Mouse (Mus musculus): Measurements from ENCODE around the gene Erp29. TPM values are rescaled to one million over a fixed set of nuclear protein-coding genes. Genes with fewer than 3 reads are reported as not detected.
"Not testable (repeated sequence)": the region's sequence is repeated elsewhere in the genome, so short reads cannot be mapped to it uniquely, and the experiment has no call there.

The Erp29 gene
- 100 to 1,000 TPM; 138 to 165 (median 145) TPM for total RNA-seq (2022)

GRCm38 (mm10) chr5:121452026-121452869 is at the start of gene Erp29:
TSS of gene Erp29 (minus strand) at chr5:121452506.
- peak; percentile 96 to 97 for DNase-seq (ENCODE audit: low spot score in 2 of 2)

GRCm38 (mm10) chr5:121501424-121501996 is 49.2 kb upstream of the Erp29 start:
- not testable (repeated sequence) for DNase-seq (ENCODE audit: low spot score in 2 of 2)

GRCm38 (mm10) chr5:121500719-121501118 is 48.4 kb upstream of the Erp29 start:
- no peak for DNase-seq (ENCODE audit: low spot score in 2 of 2)

DNA sequence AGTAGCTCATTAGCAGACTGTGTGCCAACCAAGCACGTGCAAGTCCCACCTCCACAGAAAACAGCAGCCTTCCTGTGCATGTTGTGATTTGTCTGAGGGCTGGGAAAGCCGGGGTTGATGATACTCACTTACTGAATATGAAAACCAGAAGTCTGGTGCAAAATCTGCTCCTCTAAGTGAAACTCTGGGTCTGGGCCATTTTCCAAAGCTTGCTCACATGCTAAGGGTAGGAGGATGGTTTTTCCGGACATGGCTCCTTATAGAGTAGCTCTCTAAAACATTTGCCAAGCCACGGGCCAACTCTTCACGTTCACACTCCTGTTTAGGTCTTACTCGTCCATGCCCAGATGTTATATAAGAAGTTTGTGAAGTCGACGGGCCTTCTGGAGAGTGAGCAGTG is 41.0 kb upstream of the Erp29 start:
- peak; percentile 56 to 60 for DNase-seq (ENCODE audit: low spot score in 2 of 2)

DNA sequence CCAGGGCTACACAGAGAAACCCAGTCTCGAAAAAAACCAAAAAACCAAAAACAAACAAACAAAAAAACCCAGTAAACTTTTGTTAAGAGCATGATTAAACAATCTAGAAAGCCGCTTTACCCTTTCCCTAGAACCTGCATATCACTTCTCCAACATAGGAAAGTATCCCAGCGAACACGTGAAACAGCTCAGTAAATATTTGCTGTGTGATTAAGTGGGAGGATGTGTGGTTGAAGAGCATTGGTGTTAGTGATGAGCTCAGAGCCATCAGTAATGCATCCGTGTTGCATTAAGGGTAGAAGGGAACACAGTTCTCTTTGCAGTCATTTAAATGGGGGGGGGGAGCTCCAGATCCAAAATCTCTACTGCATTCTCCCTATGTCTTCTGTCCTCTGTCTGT is 32.5 kb upstream of the Erp29 start:
- no peak for DNase-seq (ENCODE audit: low spot score in 2 of 2)

DNA sequence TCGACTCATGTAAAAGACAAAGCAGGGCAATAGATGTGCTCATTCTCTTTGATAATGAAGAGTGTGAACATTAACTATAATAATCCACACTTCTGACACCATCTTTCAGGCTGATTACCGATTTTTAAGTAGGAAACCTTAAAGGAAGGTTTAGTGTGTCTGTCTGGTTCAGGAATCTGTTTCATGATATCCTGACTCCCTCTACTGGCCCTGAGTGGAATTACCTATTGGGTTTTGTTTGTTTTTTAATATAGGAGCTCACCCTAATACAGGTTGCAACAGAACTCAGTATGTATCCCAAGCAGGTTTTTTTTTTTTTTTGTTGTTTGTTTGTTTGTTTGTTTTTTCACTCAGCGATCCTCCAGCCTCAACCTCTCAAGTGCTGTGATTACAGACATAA is 25.4 kb upstream of the Erp29 start:
- DNase-seq (ENCODE audit: low spot score in 2 of 2), result no peak

- DNase-seq (ENCODE audit: low spot score in 2 of 2), result no peak
Measured at GRCm38 (mm10) chr5:121476040-121476439, 23.7 kb upstream of the Erp29 start.

- no peak for DNase-seq (ENCODE audit: low spot score in 2 of 2)
Measured at GRCm38 (mm10) chr5:121474610-121475009, 22.3 kb upstream of the Erp29 start.

DNA sequence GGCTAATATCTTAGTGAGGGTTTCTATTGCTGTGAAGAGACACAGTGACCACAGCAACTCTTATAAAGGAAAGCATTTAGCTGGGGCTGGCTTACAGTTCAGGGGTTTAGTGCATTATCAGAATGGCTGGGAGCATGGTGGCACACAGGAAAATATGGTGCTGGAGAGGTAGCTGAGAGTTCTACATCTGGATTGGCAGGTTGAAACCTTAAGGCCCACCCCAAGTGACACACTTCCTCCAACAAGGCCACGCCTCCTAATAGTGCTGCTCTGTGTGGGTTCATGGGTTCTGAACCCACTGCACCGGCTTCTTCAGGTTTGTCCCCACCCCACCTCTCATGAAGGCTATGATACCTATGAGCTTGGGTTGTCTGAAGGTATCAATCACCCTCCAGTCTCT is 20.1 kb upstream of the Erp29 start:
- DNase-seq (ENCODE audit: low spot score in 2 of 2), result no peak

DNA sequence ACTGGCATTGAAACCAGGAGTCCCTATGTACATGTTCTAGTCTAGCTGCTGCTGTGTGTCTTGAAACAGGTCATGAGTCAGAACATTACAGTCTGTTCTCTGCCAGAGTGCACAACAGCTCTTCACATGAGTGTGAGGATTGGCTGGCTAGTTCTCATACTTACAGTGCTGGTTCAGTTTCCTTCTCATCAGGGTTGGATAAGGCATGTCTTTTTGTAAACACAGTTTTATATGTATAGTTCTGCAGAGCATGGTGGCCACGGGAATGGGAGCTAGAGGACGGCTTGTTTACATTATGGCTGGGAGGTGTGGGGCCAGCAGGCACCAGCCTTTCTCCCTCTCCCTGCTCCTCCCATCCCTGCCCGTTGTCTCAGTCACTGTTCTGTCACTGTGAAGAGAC is 17.3 kb upstream of the Erp29 start:
- DNase-seq (ENCODE audit: low spot score in 2 of 2), result no peak

DNA sequence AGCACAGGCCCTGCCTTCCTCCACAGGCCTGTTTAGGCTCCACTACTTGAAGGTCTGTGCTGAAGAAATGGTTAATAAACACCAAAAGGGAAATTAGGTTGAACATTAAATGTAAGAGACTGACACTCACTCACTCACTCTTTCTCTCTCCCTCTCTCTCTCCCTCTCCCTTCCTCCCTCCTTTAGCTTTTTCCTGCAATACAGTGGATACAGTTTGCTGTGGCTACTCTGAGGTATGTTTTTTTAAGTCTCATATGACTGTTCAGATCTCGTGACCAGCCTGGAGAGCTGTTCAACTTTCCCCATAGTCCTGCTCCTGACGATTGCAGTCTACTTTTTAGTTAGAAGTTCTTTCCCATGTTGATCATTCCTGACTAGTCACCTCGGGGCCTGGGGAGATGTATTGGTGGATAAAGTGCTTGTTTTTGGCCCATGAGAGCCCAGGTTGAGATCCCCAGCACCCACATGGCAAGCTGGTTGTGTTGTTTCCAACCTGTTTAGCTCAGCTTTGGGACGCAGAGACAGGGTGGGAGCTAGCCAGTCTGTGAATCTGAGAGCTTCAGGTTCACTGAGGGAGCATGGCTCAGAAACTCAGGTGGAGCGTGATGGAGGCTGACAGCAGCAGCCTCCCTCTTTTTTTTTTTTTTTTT is 11.4 kb upstream of the Erp29 start:
- no peak for DNase-seq (ENCODE audit: low spot score in 2 of 2)

DNA sequence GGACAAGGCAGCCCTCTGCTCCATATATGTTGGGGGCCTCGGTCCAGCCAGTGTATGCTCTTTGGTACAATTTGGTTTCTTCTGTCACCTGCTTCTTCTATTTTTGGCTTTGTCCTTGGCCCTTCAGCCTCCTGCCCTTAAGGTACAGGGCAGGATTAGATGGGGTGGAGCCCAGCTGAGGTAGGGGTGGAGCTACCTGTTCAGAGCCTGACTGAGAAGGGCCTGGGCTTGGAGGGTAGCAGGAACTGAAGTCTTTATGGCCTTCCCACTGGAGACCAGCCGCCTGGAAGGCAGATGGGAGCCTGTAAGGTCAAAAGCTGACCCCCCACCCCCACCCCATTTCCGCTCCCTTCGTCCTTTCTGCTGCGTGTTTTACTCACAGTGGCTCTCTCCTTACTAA is 10.7 kb upstream of the Erp29 start:
- DNase-seq (ENCODE audit: low spot score in 2 of 2), result no peak

- no peak for DNase-seq (ENCODE audit: low spot score in 2 of 2)
Measured at GRCm38 (mm10) chr5:121462171-121462502, 9.8 kb upstream of the Erp29 start.

DNA sequence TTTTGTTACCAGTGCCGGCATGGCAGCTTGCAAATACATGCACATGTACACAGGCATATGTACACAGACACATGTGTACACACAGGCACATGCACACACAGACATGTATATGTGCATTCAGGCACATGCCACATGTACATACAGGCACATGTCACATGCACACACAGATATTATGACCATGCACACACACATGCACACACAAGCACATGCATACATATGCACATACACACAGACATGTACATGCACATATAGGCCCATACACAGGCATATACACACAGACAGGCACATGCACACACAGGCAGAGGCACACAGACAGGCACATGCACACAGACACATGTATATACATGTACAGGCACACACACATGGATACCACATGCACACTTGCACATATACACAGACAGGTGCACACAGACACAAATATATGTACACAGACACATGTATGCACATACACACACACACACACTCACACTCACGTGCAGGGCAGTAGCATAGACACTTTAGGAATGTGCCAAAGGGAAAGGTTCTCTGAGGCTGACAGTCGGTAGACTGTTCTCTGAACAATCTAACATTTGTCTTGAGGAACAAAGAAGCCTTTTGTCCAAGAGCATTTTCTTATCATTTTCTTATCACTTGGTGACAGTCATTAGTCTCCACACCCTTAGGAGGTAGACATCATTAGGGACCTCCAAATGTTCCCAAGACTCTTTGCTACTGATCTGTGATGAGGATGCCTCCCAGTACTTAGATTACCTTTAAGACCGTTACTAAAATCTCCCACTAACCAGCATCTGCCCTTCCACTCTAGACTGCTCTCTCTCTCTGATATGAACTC is 9.2 kb upstream of the Erp29 start:
- DNase-seq (ENCODE audit: low spot score in 2 of 2), result no peak

DNA sequence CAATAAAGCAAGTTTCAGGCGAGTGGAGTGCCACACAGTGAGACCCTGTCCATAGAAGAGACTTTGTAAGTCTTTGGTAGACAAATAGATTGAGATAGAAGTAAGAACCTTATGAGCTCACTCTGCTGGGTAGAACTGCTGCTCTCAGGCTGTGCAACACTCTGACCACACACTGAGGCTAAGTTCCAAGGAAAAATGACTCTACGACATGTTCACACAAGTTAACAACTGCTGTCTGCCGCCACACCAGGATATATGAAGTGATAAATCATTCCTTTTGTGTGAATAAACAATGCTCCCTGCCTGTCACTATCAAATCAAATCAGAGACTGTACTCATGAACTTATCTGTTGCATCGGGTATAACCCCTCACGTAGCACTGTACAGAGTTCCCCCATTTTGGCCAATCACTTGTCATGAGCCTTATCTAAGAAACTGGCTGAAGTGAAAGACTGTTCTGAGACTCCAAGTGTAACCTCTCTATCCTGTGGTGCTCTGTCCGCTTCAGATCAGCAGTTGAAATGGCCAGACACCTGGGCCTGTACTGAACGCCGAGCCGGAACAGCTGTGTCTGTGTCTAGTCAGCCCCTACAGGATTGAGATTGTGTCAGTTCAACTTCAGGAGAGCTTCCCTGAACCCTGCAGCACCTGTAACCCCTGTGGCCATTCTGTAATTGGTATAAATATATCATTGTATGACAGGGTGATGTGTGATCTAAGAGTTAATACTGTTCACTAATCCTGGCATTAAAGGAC is 3.4 kb upstream of the Erp29 start:
- no peak for DNase-seq (ENCODE audit: low spot score in 2 of 2)

DNA sequence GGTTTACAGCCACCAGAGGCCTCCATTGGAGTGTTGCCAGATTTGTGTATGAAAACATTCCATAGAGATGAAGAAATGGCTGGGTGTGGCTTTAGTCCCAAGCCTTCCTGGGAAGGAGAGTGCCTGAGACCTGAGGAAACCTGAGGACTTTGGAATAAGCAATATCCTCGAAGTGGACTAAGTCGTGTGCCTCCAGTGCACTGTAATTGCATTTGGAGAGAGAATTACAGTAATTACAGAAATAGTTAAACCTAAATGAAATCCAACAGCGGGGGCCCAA is 2.1 kb upstream of the Erp29 start:
- DNase-seq (ENCODE audit: low spot score in 2 of 2), result no peak

DNA sequence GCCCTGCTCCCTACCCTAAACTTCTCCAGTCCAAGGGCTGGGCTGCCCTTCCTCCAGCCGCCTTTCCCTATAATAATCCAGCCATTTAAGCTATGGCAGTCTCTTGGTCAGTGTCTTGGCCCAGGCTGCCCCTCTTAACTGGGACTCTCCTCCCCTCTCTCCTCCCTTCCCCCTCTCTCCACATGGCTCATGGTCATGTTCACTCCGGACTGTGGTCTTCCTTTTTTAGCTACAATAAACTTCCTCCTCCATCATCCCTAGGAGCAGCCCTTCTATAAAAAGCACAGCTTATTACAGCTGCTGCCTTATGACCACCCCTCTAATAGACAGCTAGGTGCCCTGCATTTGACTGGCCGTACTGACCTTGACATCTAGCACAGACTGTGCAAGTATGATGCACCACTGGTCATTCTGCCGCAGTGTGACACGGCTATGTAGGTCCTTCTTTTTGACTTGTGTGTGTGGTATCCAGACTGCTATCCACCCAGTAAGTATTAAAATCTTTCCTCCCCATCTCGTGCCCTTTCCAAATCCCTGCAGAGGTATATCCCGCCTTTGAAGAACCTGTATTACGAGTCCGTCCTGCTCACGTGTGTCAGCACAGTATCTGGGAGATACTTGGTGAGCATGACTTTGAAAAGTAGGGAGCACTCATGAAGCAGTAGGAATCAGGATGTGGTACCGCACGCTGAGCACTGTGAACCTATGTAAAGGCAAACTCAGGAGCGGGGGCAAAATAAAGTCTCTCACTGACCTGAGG is 1.6 kb upstream of the Erp29 start:
- no peak for DNase-seq (ENCODE audit: low spot score in 2 of 2)

- no peak for DNase-seq (ENCODE audit: low spot score in 2 of 2)
Measured at GRCm38 (mm10) chr5:121452906-121453305, 600 bp upstream of the Erp29 start.

DNA sequence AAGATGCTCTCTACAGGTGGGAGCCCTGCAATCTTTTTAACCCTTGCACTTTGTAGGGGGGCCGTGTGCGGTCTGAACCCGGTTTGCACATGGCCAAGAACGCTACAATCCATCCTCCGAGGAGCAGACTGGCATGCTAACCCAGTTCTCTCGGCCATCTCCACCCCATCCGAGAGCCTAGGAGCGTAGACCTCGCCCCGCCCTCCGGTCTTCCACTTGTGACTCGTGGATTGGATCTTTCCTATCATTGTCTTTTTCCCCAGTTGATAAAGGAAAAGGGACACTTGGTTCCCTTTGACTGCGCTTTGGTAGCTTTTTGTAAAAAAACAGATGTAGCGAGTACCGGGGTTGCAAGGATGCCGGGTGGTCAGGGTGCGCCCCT is 671 bp downstream of the Erp29 start, which contains the start of gene Tmem116:
Gene Tmem116, plus strand, starts transcription at position 250 of the 382 bp plus-strand sequence.
- DNase-seq (ENCODE audit: low spot score in 2 of 2), result no peak

GRCm38 (mm10) chr5:121451203-121451602 is 1.1 kb downstream of the Erp29 start:
- DNase-seq (ENCODE audit: low spot score in 2 of 2), result no peak

GRCm38 (mm10) chr5:121450476-121450875 is 1.8 kb downstream of the Erp29 start:
- DNase-seq (ENCODE audit: low spot score in 2 of 2), result no peak

Measured in layer of hippocampus, adult 8-10 months (tissue).